Mouse (Mus musculus) kidney, postnatal 36 days (tissue): ENCODE results near the gene Rfk.

Source experiments
- DNase-seq, 2 experiments: peaks; one replicate each; pipeline ENCODE4 v3.0.0; 2021 to 2022; ENCODE audit warnings: mixed read lengths in 2 of 2

The Rfk gene

GRCm38 (mm10) chr19:17385426-17385825 is 8.4 kb upstream of the Rfk start:
- DNase-seq = peak in 1 of 2 experiments; percentile 44

- DNase-seq = no peak
These were observed 7.4 kb upstream of the Rfk start for GRCm38 (mm10) chr19:17386424-17386823.

GRCm38 (mm10) chr19:17388404-17388803 is 5.4 kb upstream of the Rfk start:
- DNase-seq = peak; percentile 33 to 40

- DNase-seq = no peak
These were observed 977 bp upstream of the Rfk start for GRCm38 (mm10) chr19:17392866-17393265.

GRCm38 (mm10) chr19:17396802-17397201 is 3.0 kb downstream of the Rfk start:
- peak in 1 of 2 experiments; percentile 29 for DNase-seq

- DNase-seq = no peak
These were observed 4.1 kb downstream of the Rfk start for GRCm38 (mm10) chr19:17397922-17398321.

GRCm38 (mm10) chr19:17399965-17400364 is 6.1 kb downstream of the Rfk start:
- no peak for DNase-seq

- no peak for DNase-seq
These were observed 6.7 kb downstream of the Rfk start for GRCm38 (mm10) chr19:17400571-17400970.

- DNase-seq = no peak
These were observed 9.3 kb downstream of the Rfk start for GRCm38 (mm10) chr19:17403175-17403574.

GRCm38 (mm10) chr19:17406823-17407222 is 13.0 kb downstream of the Rfk start:
- DNase-seq = no peak

GRCm38 (mm10) chr19:17408591-17408990 is 14.7 kb downstream of the Rfk start:
- DNase-seq = no peak

- DNase-seq = no peak
These were observed 15.5 kb downstream of the Rfk start for GRCm38 (mm10) chr19:17409351-17409750.

- DNase-seq = no peak
These were observed 16.7 kb downstream of the Rfk start for GRCm38 (mm10) chr19:17410465-17411065.

- no peak for DNase-seq
These were observed 19.1 kb downstream of the Rfk start for GRCm38 (mm10) chr19:17412915-17413459.

GRCm38 (mm10) chr19:17417855-17418254 is 24.0 kb downstream of the Rfk start:
- DNase-seq = no peak

GRCm38 (mm10) chr19:17423306-17423705 is 29.5 kb downstream of the Rfk start:
- DNase-seq = no peak

- DNase-seq = no peak
These were observed 34.1 kb downstream of the Rfk start for GRCm38 (mm10) chr19:17427824-17428560.

- no peak for DNase-seq
These were observed 34.7 kb downstream of the Rfk start for GRCm38 (mm10) chr19:17428561-17428914.

GRCm38 (mm10) chr19:17436651-17437050 is 42.8 kb downstream of the Rfk start:
- peak; percentile 30 to 75 for DNase-seq

- DNase-seq = peak; percentile 26 to 54
These were observed 45.8 kb downstream of the Rfk start for GRCm38 (mm10) chr19:17439476-17440189.

GRCm38 (mm10) chr19:17443581-17443980 is 49.7 kb downstream of the Rfk start:
- DNase-seq = peak; percentile 29 to 39
